Mouse (Mus musculus): ENCODE results near the gene Atp6v1g3.

GRCm38 (mm10) chr1:138327466-138328245 lies 54.1 kb downstream of the Atp6v1g3 start:
- TF ChIP-seq POLR2A (IDR thresholded peaks at IDR 0.05; ENCODE audit: low read depth, low read length) (no peak), CTCF (conservative IDR thresholded peaks at IDR 0.05; ENCODE audit: insufficient read depth, insufficient read length, low read depth, low read length) (no peak)
